Mouse (Mus musculus): ENCODE results near the gene Hrct1. TPM values are rescaled to one million over a fixed set of nuclear protein-coding genes. Genes with fewer than 3 reads are reported as not detected.

Hrct1 gene
- total and polyA plus RNA-seq, 3 experiments, result not detected

- Histone ChIP-seq H3K4me2 (ENCODE audit: insufficient read depth, low read depth, poor library complexity, severe bottlenecking) (no peak overlapping the region), H3K4me3 (replicated peaks in 1 of 3; ENCODE audit: low read depth in 2 of 3, low read length in 2 of 3, poor library complexity in 1 of 3) (no peak overlapping the region), H3K4me1 (ENCODE audit: control insufficient read depth in 1 of 2, insufficient read depth in 2 of 2) (no peaks in the 10 kb centered on the region), H3K9ac (ENCODE audit: insufficient read depth, low read depth) (no peak overlapping the region), H3K9me3 (replicated peaks; ENCODE audit: low read length) (no peaks in the 10 kb centered on the region), H3K79me2 (replicated peaks; ENCODE audit: control insufficient read depth, extremely low read depth, insufficient read depth, poor library complexity, severe bottlenecking) (no peaks in the 10 kb centered on the region), H3K27ac (ENCODE audit: insufficient read depth, low read depth) (no peak overlapping the region), H3K27me3 (replicated peaks) (peaks cover 85% of the 10 kb centered on the region), H3K36me3 (replicated peaks in 1 of 2; ENCODE audit: control insufficient read depth in 1 of 2, insufficient read depth in 1 of 2, low read length in 1 of 2) (no peaks in the 10 kb centered on the region)
- no peak for DNase-seq (ENCODE audit: extremely low read depth)
- TF ChIP-seq PAX5 (IDR thresholded peaks at IDR 0.05; ENCODE audit: low read length) (no peak), TCF12 (IDR thresholded peaks at IDR 0.05; ENCODE audit: low read depth, low read length) (no peak), RCOR1 (conservative IDR thresholded peaks at IDR 0.05; ENCODE audit: low read depth, low read length) (no peak), SIN3A (IDR thresholded peaks at IDR 0.05; ENCODE audit: low read length) (no peak), ZC3H11A (IDR thresholded peaks at IDR 0.05; ENCODE audit: low read depth, low read length) (no peak), USF1 (IDR thresholded peaks at IDR 0.05; ENCODE audit: low read depth, low read length) (no peak), NELFE (IDR thresholded peaks at IDR 0.05; ENCODE audit: low read depth, low read length) (no peak), ZKSCAN1 (IDR thresholded peaks at IDR 0.05; ENCODE audit: borderline replicate concordance, low read depth, low read length) (no peak), CHD1 (IDR thresholded peaks at IDR 0.05; ENCODE audit: low read depth, low read length) (no peak), USF2 (conservative IDR thresholded peaks at IDR 0.05; ENCODE audit: low read depth, low read length) (no peak), MEF2A (IDR thresholded peaks at IDR 0.05; ENCODE audit: borderline replicate concordance, low read depth, low read length) (no peak), CTCF (conservative IDR thresholded peaks at IDR 0.05 in 1 of 2, IDR thresholded peaks at IDR 0.05 in 1 of 2; ENCODE audit: low read depth in 2 of 2, low read length in 2 of 2) (no peak), EP300 (IDR thresholded peaks at IDR 0.05; ENCODE audit: low read length) (no peak)
- in situ Hi-C loops (cut with MboI; ENCODE audit: low pct_ligation_motif_present, low pct_unique_long_range_greater_than_20kb, low sequenced_read_pairs) (loop anchor here (25.0 kb wide), 1 partner anchor 259 kb away; the partner anchor contains the start of gene Ccin), dilution Hi-C loops (cut with MboI; ENCODE audit: extremely low pct_ligation_motif_present, extremely low pct_unique_long_range_greater_than_20kb, low sequenced_read_pairs) (no loop called here)
Observed at GRCm38 (mm10) chr4:43727718-43728575, 959 bp downstream of the Hrct1 start.

- no peak for DNase-seq (ENCODE audit: extremely low read depth)
- TF ChIP-seq ETS1 (conservative IDR thresholded peaks at IDR 0.05; ENCODE audit: low read depth, low read length) (no peak), CHD2 (IDR thresholded peaks at IDR 0.05; ENCODE audit: low read length) (no peak), USF1 (IDR thresholded peaks at IDR 0.05; ENCODE audit: low read depth, low read length) (no peak), NELFE (IDR thresholded peaks at IDR 0.05; ENCODE audit: low read depth, low read length) (no peak), IRF4 (IDR thresholded peaks at IDR 0.05; ENCODE audit: low read depth, low read length) (no peak), MAX (IDR thresholded peaks at IDR 0.05; ENCODE audit: low read length) (no peak), POLR2AphosphoS2 (IDR thresholded peaks at IDR 0.05; ENCODE audit: low read depth, low read length) (no peak), MYC (IDR thresholded peaks at IDR 0.05; ENCODE audit: low read depth, low read length) (no peak), POLR2A (IDR thresholded peaks at IDR 0.05; ENCODE audit: low read depth, low read length) (no peak), BHLHE40 (IDR thresholded peaks at IDR 0.05; ENCODE audit: low read depth, low read length) (no peak), KAT2A (IDR thresholded peaks at IDR 0.05; ENCODE audit: insufficient replicate concordance, low read length) (no peak), TCF12 (IDR thresholded peaks at IDR 0.05; ENCODE audit: low read depth, low read length) (no peak), JUND (conservative IDR thresholded peaks at IDR 0.05; ENCODE audit: low read depth, low read length) (no peak), CHD1 (IDR thresholded peaks at IDR 0.05; ENCODE audit: low read depth, low read length) (no peak), RCOR1 (conservative IDR thresholded peaks at IDR 0.05; ENCODE audit: low read depth, low read length) (no peak), ZMIZ1 (IDR thresholded peaks at IDR 0.05; ENCODE audit: low read depth, low read length) (no peak), USF2 (conservative IDR thresholded peaks at IDR 0.05; ENCODE audit: low read depth, low read length) (no peak), SIN3A (IDR thresholded peaks at IDR 0.05; ENCODE audit: low read length) (no peak), MXI1 (IDR thresholded peaks at IDR 0.05; ENCODE audit: low read depth, low read length) (no peak)
- Histone ChIP-seq H3K4me2 (ENCODE audit: insufficient read depth, low read depth, poor library complexity, severe bottlenecking) (no peak overlapping the region), H3K4me3 (replicated peaks in 1 of 3; ENCODE audit: low read depth in 2 of 3, low read length in 2 of 3, poor library complexity in 1 of 3) (no peak overlapping the region), H3K9ac (ENCODE audit: insufficient read depth, low read depth) (no peak overlapping the region), H3K9me3 (replicated peaks; ENCODE audit: low read length) (no peaks in the 10 kb centered on the region), H3K4me1 (ENCODE audit: control insufficient read depth in 1 of 2, insufficient read depth in 2 of 2) (no peaks in the 10 kb centered on the region), H3K27ac (ENCODE audit: insufficient read depth, low read depth) (no peak overlapping the region), H3K27me3 (replicated peaks) (peaks cover 89% of the 10 kb centered on the region), H3K79me2 (replicated peaks; ENCODE audit: control insufficient read depth, extremely low read depth, insufficient read depth, poor library complexity, severe bottlenecking) (no peaks in the 10 kb centered on the region), H3K36me3 (replicated peaks in 1 of 2; ENCODE audit: control insufficient read depth in 1 of 2, insufficient read depth in 1 of 2, low read length in 1 of 2) (no peaks in the 10 kb centered on the region)
- in situ Hi-C loops (cut with MboI; ENCODE audit: low pct_ligation_motif_present, low pct_unique_long_range_greater_than_20kb, low sequenced_read_pairs), result loop anchor here (25.0 kb wide), 1 partner anchor 259 kb away; the partner anchor contains the start of gene Ccin
- dilution Hi-C loops (cut with MboI; ENCODE audit: extremely low pct_ligation_motif_present, extremely low pct_unique_long_range_greater_than_20kb, low sequenced_read_pairs), result no loop called here
Observed at GRCm38 (mm10) chr4:43728576-43728954, 1.6 kb downstream of the Hrct1 start.

All from CH12.LX (cell line).